8 mouse cellular contexts compared by ENCODE assay signal in genomic region chr2:127207547-127208451, GRCm38 (mm10). TPM values are rescaled to one million over a fixed set of nuclear protein-coding genes. Genes with fewer than 3 reads are reported as not detected.
DNase-seq lines count a peak whose midpoint lies in the region; ATAC-seq lines count a peak whose summit lies in the region.

Gene 1810024B03Rik, minus strand, starts transcription at chr2:127208280.
Gene Snrnp200, plus strand, starts transcription at chr2:127208386.

- peak; percentile 99 for DNase-seq in adipocyte (ENCODE audit: low spot score)
- DNase-seq in embryo, embryonic 10 days (ENCODE audit: low spot score), result peak; percentile 99
- peak; percentile 87 for DNase-seq in gastrocnemius, postnatal 10 days
- peak; percentile 99 for DNase-seq in induced T-regulatory cell, adult 2 months (ENCODE audit: low read depth)
- DNase-seq in left cerebral cortex, adult 9 months (ENCODE audit: low spot score in 2 of 2), result peak; percentile 90 to 96
- DNase-seq in right cerebral cortex, postnatal 14 days, result peak; percentile 91
- peak; percentile 89 to 94 for DNase-seq in urinary bladder, postnatal 36 days (ENCODE audit: low spot score in 2 of 2)

- peak; percentile 97 for ATAC-seq in megakaryocyte progenitor cell, adult 5-6 weeks (replicated peaks; ENCODE audit: poor library complexity)

RNA-seq across cellular contexts. Expression of gene 1810024B03Rik, which starts in this region (rescaled TPM):
- under 1 TPM; 0.52 to 0.93 TPM for total RNA-seq in gastrocnemius, postnatal 10 days (2021)
- 1.9 and 3.6 TPM in 2 replicates for total RNA-seq in megakaryocyte progenitor cell, adult 5-6 weeks (2015)
- 2.4 and 3.3 TPM in 2 replicates for total RNA-seq in megakaryocyte progenitor cell, adult 5-6 weeks (2017)

RNA-seq across cellular contexts. Expression of gene Snrnp200, which starts in this region (rescaled TPM):
- total RNA-seq in gastrocnemius, postnatal 10 days (2021), result 10 to 100 TPM; 44.2 to 47.0 TPM
- 57.5 and 62.1 TPM in 2 replicates for total RNA-seq in megakaryocyte progenitor cell, adult 5-6 weeks (2015)
- 146 and 186 TPM in 2 replicates for total RNA-seq in megakaryocyte progenitor cell, adult 5-6 weeks (2017)

Comparison
In these comparisons a context has a peak if more than half of its experiments do, and no peak if none do; other contexts are left out.
1. Peak in every context shown above with its lines: DNase-seq and ATAC-seq.